Mouse (Mus musculus): Measurements from ENCODE around the gene Peli2.

GRCm38 (mm10) chr14:48246236-48246635, 125.6 kb downstream of the Peli2 start:
- no peak for TF ChIP-seq ZNF384 (IDR thresholded peaks at IDR 0.05; ENCODE audit: low read depth, low read length)
- TF ChIP-seq MAX (IDR thresholded peaks at IDR 0.05; ENCODE audit: low read length): no peak
- TF ChIP-seq CTCF (conservative IDR thresholded peaks at IDR 0.05 in 1 of 2, IDR thresholded peaks at IDR 0.05 in 1 of 2; ENCODE audit: low read depth in 2 of 2, low read length in 2 of 2): no peak
